Mouse (Mus musculus): ENCODE data around the gene Best2. TPM values are rescaled to one million over a fixed set of nuclear protein-coding genes. Genes with fewer than 3 reads are reported as not detected.

Best2 gene
- polyA plus RNA-seq, 2 experiments, result not detected

DNA sequence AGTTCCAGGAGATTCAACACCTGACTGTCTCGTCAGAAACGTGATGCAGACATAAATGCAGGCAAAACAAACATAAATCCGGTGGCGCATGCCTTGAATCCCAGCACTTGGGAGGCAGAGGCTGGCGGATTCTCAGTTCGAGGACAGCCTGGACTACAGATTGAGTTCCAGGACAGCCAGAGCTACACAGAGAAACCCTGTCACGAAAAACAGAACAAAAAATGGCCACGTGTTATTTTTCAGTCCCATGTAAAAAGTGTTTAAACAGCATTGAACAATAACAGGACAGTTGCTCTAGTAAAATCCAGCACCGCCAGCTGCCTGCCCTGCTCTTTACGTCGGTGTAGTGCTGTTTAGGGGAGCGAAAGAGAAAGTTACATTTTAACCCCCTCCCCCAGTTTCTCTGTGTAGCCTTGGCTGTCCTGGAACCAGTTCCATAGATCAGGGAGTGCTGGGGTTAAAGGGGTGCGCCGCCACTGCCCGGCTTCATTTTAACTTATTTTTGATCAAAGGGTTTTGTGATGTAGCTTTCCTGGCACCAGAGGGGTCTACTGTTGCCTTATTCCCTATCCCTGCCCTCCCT is 21.5 kb upstream of the Best2 start:
- Histone ChIP-seq H3K4me1 (replicated peaks; ENCODE audit: control insufficient read depth in 2 of 2, insufficient read depth in 2 of 2, low read length in 1 of 2) (peaks cover 15 to 18% of the 10 kb centered on the region in 2 experiments), H3K27me3 (ENCODE audit: control insufficient read depth, insufficient read depth, low read length) (no peaks in the 10 kb centered on the region), H3K4me3 (ENCODE audit: insufficient read depth in 1 of 2, low read depth in 2 of 2, low read length in 2 of 2) (peak overlapping the region; percentile 79 to 91), H3K9me3 (ENCODE audit: control insufficient read depth, low read length) (no peaks in the 10 kb centered on the region), H3K36me3 (replicated peaks; ENCODE audit: control insufficient read depth, insufficient read depth, low read depth) (peaks cover 33% of the 10 kb centered on the region), H3K27ac (peak overlapping the region; percentile 75), H3K9ac (replicated peaks) (peak overlapping the region; percentile 75), H3K4me2 (ENCODE audit: low read depth) (peak overlapping the region; percentile 98)
- no peak for TF ChIP-seq EP300 (IDR thresholded peaks at IDR 0.05; ENCODE audit: low read depth)
- no peak for TF ChIP-seq CTCF (IDR thresholded peaks at IDR 0.05; ENCODE audit: low read depth)
- ATAC-seq (ENCODE audit: insufficient read depth), result peak; percentile 4; the same call in 1 of the 2 replicates
- peak in 1 of 3 experiments; percentile 31 for DNase-seq (ENCODE audit: low read depth in 3 of 3, low spot score in 3 of 3)
- under 1% methylated on average over 15 of the region's 15 CpGs for WGBS (ENCODE audit: insufficient replicate concordance)

DNA sequence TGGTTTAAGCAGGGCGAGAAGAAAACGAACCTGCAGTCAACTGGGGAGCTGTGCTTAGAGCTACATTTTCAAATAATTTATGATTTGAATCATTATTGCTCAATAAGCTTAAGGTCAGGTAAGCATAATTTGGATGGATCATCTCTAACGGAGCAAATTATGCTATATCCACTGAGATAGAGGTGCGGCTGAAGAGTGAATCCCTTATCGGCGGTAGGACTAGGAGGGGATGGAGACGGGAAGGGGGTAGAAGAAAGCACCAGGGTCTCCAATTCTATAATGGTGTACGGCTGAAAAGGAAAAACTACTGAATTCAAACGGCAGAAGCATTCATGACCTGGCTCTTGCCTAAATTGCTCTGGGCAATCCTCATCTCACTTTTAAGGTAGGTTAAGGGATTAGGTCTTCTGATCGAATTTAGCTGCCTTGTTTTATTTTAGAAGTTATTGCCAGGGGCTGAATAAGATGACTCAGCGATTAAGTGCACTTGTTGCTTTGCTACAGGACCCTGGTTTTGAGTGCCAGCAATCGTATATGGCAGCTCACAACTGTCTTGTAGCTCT is 20.9 kb upstream of the Best2 start:
- H3K27me3 ChIP-seq (ENCODE audit: control insufficient read depth, insufficient read depth, low read length), result no peaks in the 10 kb centered on the region
- WGBS (ENCODE audit: insufficient replicate concordance), result 2% methylated on average over 12 of the region's 12 CpGs
- peaks cover 15 to 18% of the 10 kb centered on the region in 2 experiments for H3K4me1 ChIP-seq (replicated peaks; ENCODE audit: control insufficient read depth in 2 of 2, insufficient read depth in 2 of 2, low read length in 1 of 2)
- H3K9ac ChIP-seq (replicated peaks), result peak overlapping the region; percentile 75
- peaks cover 32% of the 10 kb centered on the region for H3K36me3 ChIP-seq (replicated peaks; ENCODE audit: control insufficient read depth, insufficient read depth, low read depth)
- H3K4me2 ChIP-seq (ENCODE audit: low read depth), result peak overlapping the region; percentile 98
- DNase-seq (ENCODE audit: low read depth in 3 of 3, low spot score in 3 of 3) (no peak), ATAC-seq (ENCODE audit: insufficient read depth) (no peak)
- no peak for TF ChIP-seq EP300 (IDR thresholded peaks at IDR 0.05; ENCODE audit: low read depth)
- TF ChIP-seq CTCF (IDR thresholded peaks at IDR 0.05; ENCODE audit: low read depth), result no peak
- no peaks in the 10 kb centered on the region for H3K9me3 ChIP-seq (ENCODE audit: control insufficient read depth, low read length)
- peak overlapping the region; percentile 79 to 91 for H3K4me3 ChIP-seq (ENCODE audit: insufficient read depth in 1 of 2, low read depth in 2 of 2, low read length in 2 of 2)
- H3K27ac ChIP-seq, result peak overlapping the region; percentile 75

DNA sequence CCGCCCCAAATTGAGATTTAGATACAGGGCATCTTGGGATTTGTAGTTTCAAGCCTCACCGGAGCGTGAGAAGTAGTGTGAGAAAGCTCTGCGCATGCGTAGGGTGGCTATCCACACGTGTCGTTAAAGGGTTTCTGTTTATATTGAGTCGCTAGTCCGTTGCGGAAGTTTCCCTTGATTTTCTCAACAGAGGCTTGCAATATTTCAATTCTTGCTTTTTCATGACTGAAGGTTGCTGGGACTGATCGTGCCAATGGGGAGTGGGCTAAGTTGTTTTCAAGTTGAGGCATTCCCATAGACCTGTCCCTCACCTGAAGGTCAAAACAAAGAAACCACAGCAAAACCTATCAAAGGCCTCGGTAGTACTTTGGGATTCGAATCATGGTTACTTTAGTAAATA is 20.4 kb upstream of the Best2 start:
- H3K27ac ChIP-seq, result peak overlapping the region; percentile 75
- H3K4me1 ChIP-seq (replicated peaks; ENCODE audit: control insufficient read depth in 2 of 2, insufficient read depth in 2 of 2, low read length in 1 of 2), result peaks cover 15 to 18% of the 10 kb centered on the region in 2 experiments
- TF ChIP-seq EP300 (IDR thresholded peaks at IDR 0.05; ENCODE audit: low read depth), result no peak
- no peak for TF ChIP-seq CTCF (IDR thresholded peaks at IDR 0.05; ENCODE audit: low read depth)
- DNase-seq (ENCODE audit: low read depth in 3 of 3, low spot score in 3 of 3), result peak; percentile 70 to 71 (median 71)
- H3K9ac ChIP-seq (replicated peaks), result peak overlapping the region; percentile 75
- WGBS (ENCODE audit: insufficient replicate concordance), result 2% methylated on average over 13 of the region's 13 CpGs
- no peak for ATAC-seq (ENCODE audit: insufficient read depth)
- H3K27me3 ChIP-seq (ENCODE audit: control insufficient read depth, insufficient read depth, low read length), result no peaks in the 10 kb centered on the region
- H3K4me3 ChIP-seq (ENCODE audit: insufficient read depth in 1 of 2, low read depth in 2 of 2, low read length in 2 of 2), result peak overlapping the region; percentile 50 to 79
- no peaks in the 10 kb centered on the region for H3K9me3 ChIP-seq (ENCODE audit: control insufficient read depth, low read length)
- peak overlapping the region; percentile 98 for H3K4me2 ChIP-seq (ENCODE audit: low read depth)
- H3K36me3 ChIP-seq (replicated peaks; ENCODE audit: control insufficient read depth, insufficient read depth, low read depth), result peaks cover 32% of the 10 kb centered on the region

DNA sequence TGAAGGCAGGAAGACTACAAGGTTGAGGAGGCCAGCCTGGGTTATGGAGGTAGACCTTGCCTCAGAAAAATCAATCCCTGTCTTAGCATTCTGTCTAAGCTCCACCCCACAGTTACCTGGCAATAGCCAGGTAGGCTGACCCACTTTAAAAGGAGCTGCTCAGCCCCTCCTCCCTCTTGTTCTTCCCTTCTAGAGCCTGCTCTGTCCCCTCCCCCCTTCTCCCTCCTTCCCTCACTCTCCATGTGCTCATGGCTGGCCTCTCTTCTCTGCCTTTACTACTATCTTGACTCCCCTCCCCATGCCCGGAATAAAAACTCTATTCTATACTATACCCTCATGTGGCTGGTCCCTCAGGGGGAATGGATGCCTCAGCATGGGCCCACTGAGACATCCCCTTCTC is 19.5 kb upstream of the Best2 start:
- no peak overlapping the region for H3K9ac ChIP-seq (replicated peaks)
- H3K36me3 ChIP-seq (replicated peaks; ENCODE audit: control insufficient read depth, insufficient read depth, low read depth), result peaks cover 37% of the 10 kb centered on the region
- H3K27me3 ChIP-seq (ENCODE audit: control insufficient read depth, insufficient read depth, low read length), result no peaks in the 10 kb centered on the region
- TF ChIP-seq EP300 (IDR thresholded peaks at IDR 0.05; ENCODE audit: low read depth) (no peak), CTCF (IDR thresholded peaks at IDR 0.05; ENCODE audit: low read depth) (no peak)
- ATAC-seq (ENCODE audit: insufficient read depth), result no peak
- H3K4me3 ChIP-seq (ENCODE audit: insufficient read depth in 1 of 2, low read depth in 2 of 2, low read length in 2 of 2), result no peak overlapping the region
- WGBS (ENCODE audit: insufficient replicate concordance), result 40% methylated on average over 1 of the region's 1 CpGs
- peaks cover 16 to 18% of the 10 kb centered on the region in 2 experiments for H3K4me1 ChIP-seq (replicated peaks; ENCODE audit: control insufficient read depth in 2 of 2, insufficient read depth in 2 of 2, low read length in 1 of 2)
- 0 out of 2 replicates have a peak overlapping the region, but pooled peaks have one; percentile 9 for H3K27ac ChIP-seq
- H3K9me3 ChIP-seq (ENCODE audit: control insufficient read depth, low read length), result no peaks in the 10 kb centered on the region
- no peak for DNase-seq (ENCODE audit: low read depth in 3 of 3, low spot score in 3 of 3)
- H3K4me2 ChIP-seq (ENCODE audit: low read depth), result peak overlapping the region; percentile 98

DNA sequence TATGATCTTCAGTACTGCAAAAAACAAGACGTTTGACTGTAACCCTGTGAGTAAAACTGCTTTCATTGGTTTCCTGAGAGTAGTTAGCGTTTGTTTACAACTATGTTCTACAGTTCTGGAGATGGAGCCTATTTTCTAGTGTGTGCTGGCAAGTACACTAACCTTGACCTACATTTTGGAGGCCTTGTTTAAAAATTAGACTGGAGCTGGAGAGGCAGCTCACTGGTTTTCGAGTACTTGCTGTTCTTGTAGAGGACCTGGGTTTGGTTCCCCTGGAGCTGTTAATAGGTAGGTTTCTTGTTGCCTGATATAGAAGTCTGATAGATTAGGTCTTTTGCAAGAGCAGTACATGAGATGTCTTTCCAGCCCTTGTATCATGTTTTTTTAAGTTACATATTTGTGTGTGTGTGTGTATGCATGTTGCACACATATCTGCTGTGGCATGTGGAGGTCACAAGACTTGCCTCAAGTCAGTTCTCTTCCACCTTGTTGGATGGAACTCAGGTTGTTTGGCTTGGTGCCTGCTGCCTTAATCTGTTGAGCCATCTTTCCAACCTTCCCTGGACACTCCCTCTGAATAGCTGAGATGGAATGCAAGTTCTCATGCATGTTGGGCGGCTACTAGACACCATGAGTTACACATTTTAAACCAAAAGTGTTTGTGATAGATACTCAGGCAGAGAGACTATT is 18.4 kb upstream of the Best2 start:
- H3K27ac ChIP-seq, result no peak overlapping the region
- whole genome bisulfite sequencing (ENCODE audit: insufficient replicate concordance), result 73% methylated on average over 4 of the region's 4 CpGs
- H3K4me2 ChIP-seq (ENCODE audit: low read depth), result no peak overlapping the region
- TF ChIP-seq CTCF (IDR thresholded peaks at IDR 0.05; ENCODE audit: low read depth) (no peak), EP300 (IDR thresholded peaks at IDR 0.05; ENCODE audit: low read depth) (no peak)
- no peaks in the 10 kb centered on the region for H3K27me3 ChIP-seq (ENCODE audit: control insufficient read depth, insufficient read depth, low read length)
- H3K9ac ChIP-seq (replicated peaks), result no peak overlapping the region
- H3K4me3 ChIP-seq (ENCODE audit: insufficient read depth in 1 of 2, low read depth in 2 of 2, low read length in 2 of 2), result no peak overlapping the region
- H3K36me3 ChIP-seq (replicated peaks; ENCODE audit: control insufficient read depth, insufficient read depth, low read depth), result peaks cover 37% of the 10 kb centered on the region
- no peak for DNase-seq (ENCODE audit: low read depth in 3 of 3, low spot score in 3 of 3)
- peaks cover 19 to 22% of the 10 kb centered on the region in 2 experiments for H3K4me1 ChIP-seq (replicated peaks; ENCODE audit: control insufficient read depth in 2 of 2, insufficient read depth in 2 of 2, low read length in 1 of 2)
- H3K9me3 ChIP-seq (ENCODE audit: control insufficient read depth, low read length), result no peaks in the 10 kb centered on the region
- ATAC-seq (ENCODE audit: insufficient read depth), result no peak

Data from liver, embryonic 14.5 days (tissue).